Mouse (Mus musculus): ENCODE results near the gene L1td1. TPM values are rescaled to one million over a fixed set of nuclear protein-coding genes. Genes with fewer than 3 reads are reported as not detected.

The L1td1 gene
- polyA plus RNA-seq, 1 experiment, result not detected

DNA sequence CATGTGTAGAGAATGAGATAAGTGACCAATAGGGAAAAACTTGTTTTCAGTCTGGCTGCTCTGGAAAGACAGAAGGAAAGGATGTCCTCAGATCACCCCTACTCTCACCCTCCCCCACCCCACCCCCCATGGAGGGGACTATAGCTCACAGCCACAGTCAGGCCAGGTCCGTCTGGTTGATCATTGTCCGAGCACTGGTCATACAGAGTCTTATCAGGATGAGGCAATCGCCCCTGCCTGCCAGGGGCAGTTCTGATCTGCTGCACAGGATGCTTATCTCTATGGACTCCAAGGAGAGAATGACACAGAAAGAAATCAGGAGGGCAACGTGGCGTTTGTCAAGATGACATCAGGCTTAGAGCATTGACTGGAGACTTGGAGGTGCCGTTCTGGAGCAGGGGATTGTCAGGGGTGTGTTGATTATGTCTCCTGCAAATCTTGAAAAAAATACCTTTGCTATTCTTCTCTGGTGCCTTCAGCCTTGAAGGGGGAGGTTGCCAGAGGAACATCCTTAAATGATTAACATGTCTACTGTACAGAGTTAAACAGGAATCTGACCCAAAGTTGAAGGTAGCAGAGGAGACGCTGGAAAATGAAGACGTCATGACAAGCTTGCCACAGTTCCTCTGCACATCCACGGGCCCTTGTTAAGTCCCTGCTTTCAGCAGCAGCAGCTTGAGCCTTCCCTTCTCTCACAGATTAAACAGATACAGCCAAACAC, 32.9 kb upstream of the L1td1 start:
- H3K27ac ChIP-seq (ENCODE audit: control insufficient read depth, insufficient read depth, low read length), result no peak overlapping the region
- H3K36me3 ChIP-seq (ENCODE audit: control insufficient read depth, insufficient read depth, low read length), result 0 out of 2 replicates have a peak, but pooled peaks cover 7% of the 10 kb centered on the region
- DNase-seq, result no peak
- 89% methylated on average over 9 of the region's 9 CpGs for WGBS
- no peaks in the 10 kb centered on the region for H3K4me1 ChIP-seq (replicated peaks; ENCODE audit: control insufficient read depth, insufficient read depth, low read length)
- no peaks in the 10 kb centered on the region for H3K27me3 ChIP-seq (ENCODE audit: control insufficient read depth, insufficient read depth, low read length)
- no peak for TF ChIP-seq CTCF (IDR thresholded peaks at IDR 0.05; ENCODE audit: borderline replicate concordance, control insufficient read depth, extremely low read depth, insufficient read depth, low read length, poor library complexity)
- TF ChIP-seq POLR2A (IDR thresholded peaks at IDR 0.05; ENCODE audit: control insufficient read depth, extremely low read depth, insufficient read depth, low read length, poor library complexity), result no peak
- H3K4me3 ChIP-seq (ENCODE audit: control insufficient read depth, insufficient read depth, low read length), result no peak overlapping the region

GRCm38 (mm10) chr4:98697932-98698331, 28.6 kb upstream of the L1td1 start:
- Histone ChIP-seq H3K4me3 (ENCODE audit: control insufficient read depth, insufficient read depth, low read length) (no peak overlapping the region), H3K27me3 (ENCODE audit: control insufficient read depth, insufficient read depth, low read length) (no peaks in the 10 kb centered on the region), H3K4me1 (replicated peaks; ENCODE audit: control insufficient read depth, insufficient read depth, low read length) (no peaks in the 10 kb centered on the region), H3K27ac (ENCODE audit: control insufficient read depth, insufficient read depth, low read length) (no peak overlapping the region), H3K36me3 (ENCODE audit: control insufficient read depth, insufficient read depth, low read length) (no peaks in the 10 kb centered on the region)
- WGBS, result 94% methylated on average over 4 of the region's 4 CpGs
- TF ChIP-seq POLR2A (IDR thresholded peaks at IDR 0.05; ENCODE audit: control insufficient read depth, extremely low read depth, insufficient read depth, low read length, poor library complexity) (no peak), CTCF (IDR thresholded peaks at IDR 0.05; ENCODE audit: borderline replicate concordance, control insufficient read depth, extremely low read depth, insufficient read depth, low read length, poor library complexity) (no peak)
- no peak for DNase-seq

DNA sequence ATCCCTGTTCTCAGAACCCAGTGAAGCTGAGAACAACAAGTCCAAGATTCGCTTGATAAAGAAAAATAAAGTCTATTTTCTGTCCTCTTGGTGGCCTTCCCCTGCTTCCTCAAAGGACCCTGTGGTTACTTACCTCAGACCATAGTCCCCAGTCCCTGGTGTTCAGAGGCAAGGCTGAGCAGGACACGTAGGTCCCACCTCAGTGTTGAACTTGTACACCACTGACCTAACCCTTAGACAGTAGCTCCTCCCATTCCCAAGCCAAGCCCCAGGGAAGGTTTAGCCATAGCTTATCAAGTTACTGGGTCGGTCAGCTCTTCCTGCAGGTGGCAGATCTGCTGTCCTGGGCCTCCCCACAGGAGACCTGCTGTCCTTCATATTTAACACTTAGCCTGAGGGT, 27.6 kb upstream of the L1td1 start:
- TF ChIP-seq POLR2A (IDR thresholded peaks at IDR 0.05; ENCODE audit: control insufficient read depth, extremely low read depth, insufficient read depth, low read length, poor library complexity) (no peak), CTCF (IDR thresholded peaks at IDR 0.05; ENCODE audit: borderline replicate concordance, control insufficient read depth, extremely low read depth, insufficient read depth, low read length, poor library complexity) (no peak)
- Histone ChIP-seq H3K27ac (ENCODE audit: control insufficient read depth, insufficient read depth, low read length) (no peak overlapping the region), H3K27me3 (ENCODE audit: control insufficient read depth, insufficient read depth, low read length) (no peaks in the 10 kb centered on the region), H3K36me3 (ENCODE audit: control insufficient read depth, insufficient read depth, low read length) (no peaks in the 10 kb centered on the region), H3K4me3 (ENCODE audit: control insufficient read depth, insufficient read depth, low read length) (no peak overlapping the region), H3K4me1 (replicated peaks; ENCODE audit: control insufficient read depth, insufficient read depth, low read length) (no peaks in the 10 kb centered on the region)
- WGBS, result 30% methylated on average over 3 of the region's 3 CpGs
- DNase-seq, result no peak

DNA sequence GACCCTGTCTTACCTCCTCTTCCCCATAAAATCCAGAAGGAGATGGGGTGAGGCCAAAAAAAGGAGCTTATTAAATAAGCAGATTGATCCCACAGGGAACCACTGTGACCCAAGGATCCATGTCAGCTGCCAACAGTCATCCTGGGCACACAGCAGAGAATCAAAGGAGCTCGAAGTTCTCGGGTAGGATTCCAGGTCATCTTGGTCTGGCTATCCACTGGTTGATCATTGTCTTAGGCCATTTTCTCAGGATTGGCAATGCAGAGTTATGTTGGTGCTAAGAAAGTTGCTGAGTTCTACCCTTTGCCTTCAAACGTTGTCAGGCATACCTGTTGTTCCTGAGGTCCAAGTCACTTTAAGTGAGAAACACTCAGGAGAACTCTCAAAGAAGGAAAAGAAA, 26.4 kb upstream of the L1td1 start:
- Histone ChIP-seq H3K4me3 (ENCODE audit: control insufficient read depth, insufficient read depth, low read length) (no peak overlapping the region), H3K4me1 (replicated peaks; ENCODE audit: control insufficient read depth, insufficient read depth, low read length) (no peaks in the 10 kb centered on the region), H3K27me3 (ENCODE audit: control insufficient read depth, insufficient read depth, low read length) (no peaks in the 10 kb centered on the region), H3K27ac (ENCODE audit: control insufficient read depth, insufficient read depth, low read length) (no peak overlapping the region), H3K36me3 (ENCODE audit: control insufficient read depth, insufficient read depth, low read length) (no peaks in the 10 kb centered on the region)
- DNase-seq, result no peak
- WGBS, result 95% methylated on average over 3 of the region's 3 CpGs
- TF ChIP-seq POLR2A (IDR thresholded peaks at IDR 0.05; ENCODE audit: control insufficient read depth, extremely low read depth, insufficient read depth, low read length, poor library complexity) (no peak), CTCF (IDR thresholded peaks at IDR 0.05; ENCODE audit: borderline replicate concordance, control insufficient read depth, extremely low read depth, insufficient read depth, low read length, poor library complexity) (no peak)

DNA sequence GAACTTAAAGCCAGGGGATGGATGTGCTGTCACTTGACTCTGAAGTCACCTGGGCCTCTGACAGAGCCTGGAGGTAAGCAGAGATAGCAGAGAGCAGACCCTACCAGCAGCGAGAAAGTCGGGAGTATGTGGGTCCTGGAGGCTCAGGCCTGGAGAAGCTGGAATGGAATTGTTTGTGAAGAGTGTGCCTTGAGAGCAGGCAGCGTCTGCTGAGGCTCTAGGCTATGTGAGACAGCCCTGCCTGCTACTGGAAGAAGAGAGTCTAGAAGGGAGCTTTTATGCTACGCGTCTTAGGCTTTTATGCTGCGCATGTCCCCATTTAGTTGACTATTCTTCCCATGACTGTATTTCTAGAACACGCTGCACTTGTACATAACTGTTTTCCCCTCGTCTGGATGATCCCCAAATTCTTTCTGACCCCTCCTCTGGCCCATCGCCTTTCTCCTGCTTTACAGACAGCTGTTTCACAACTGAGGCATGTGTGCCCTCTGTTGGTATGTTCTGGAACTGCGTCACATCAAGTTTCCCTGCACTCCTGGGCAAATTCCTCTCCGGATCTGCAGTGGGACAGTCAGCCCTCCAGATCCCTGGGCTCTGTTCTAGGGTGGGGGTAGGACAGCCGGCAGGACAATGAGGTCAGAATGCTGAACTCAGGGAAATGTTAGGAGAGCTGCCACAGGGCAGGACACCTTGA, 24.2 kb upstream of the L1td1 start:
- peak; percentile 50 for DNase-seq
- Histone ChIP-seq H3K36me3 (ENCODE audit: control insufficient read depth, insufficient read depth, low read length) (no peaks in the 10 kb centered on the region), H3K27me3 (ENCODE audit: control insufficient read depth, insufficient read depth, low read length) (no peaks in the 10 kb centered on the region), H3K27ac (ENCODE audit: control insufficient read depth, insufficient read depth, low read length) (no peak overlapping the region), H3K4me1 (replicated peaks; ENCODE audit: control insufficient read depth, insufficient read depth, low read length) (no peaks in the 10 kb centered on the region), H3K4me3 (ENCODE audit: control insufficient read depth, insufficient read depth, low read length) (no peak overlapping the region)
- TF ChIP-seq CTCF (IDR thresholded peaks at IDR 0.05; ENCODE audit: borderline replicate concordance, control insufficient read depth, extremely low read depth, insufficient read depth, low read length, poor library complexity) (peak; percentile 55; the same call in 1 of the 2 replicates), POLR2A (IDR thresholded peaks at IDR 0.05; ENCODE audit: control insufficient read depth, extremely low read depth, insufficient read depth, low read length, poor library complexity) (no peak)
- 48% methylated on average over 12 of the region's 12 CpGs for WGBS

GRCm38 (mm10) chr4:98710891-98711290, 15.6 kb upstream of the L1td1 start:
- TF ChIP-seq CTCF (IDR thresholded peaks at IDR 0.05; ENCODE audit: borderline replicate concordance, control insufficient read depth, extremely low read depth, insufficient read depth, low read length, poor library complexity) (no peak), POLR2A (IDR thresholded peaks at IDR 0.05; ENCODE audit: control insufficient read depth, extremely low read depth, insufficient read depth, low read length, poor library complexity) (no peak)
- no peak for DNase-seq
- 97% methylated on average over 8 of the region's 8 CpGs for WGBS

More at GRCm38 (mm10) chr4:98710891-98711290, 15.6 kb upstream of the L1td1 start:
- Histone ChIP-seq H3K27me3 (ENCODE audit: control insufficient read depth, insufficient read depth, low read length) (no peaks in the 10 kb centered on the region), H3K27ac (ENCODE audit: control insufficient read depth, insufficient read depth, low read length) (no peak overlapping the region), H3K4me1 (replicated peaks; ENCODE audit: control insufficient read depth, insufficient read depth, low read length) (no peaks in the 10 kb centered on the region), H3K4me3 (ENCODE audit: control insufficient read depth, insufficient read depth, low read length) (no peak overlapping the region), H3K36me3 (ENCODE audit: control insufficient read depth, insufficient read depth, low read length) (no peaks in the 10 kb centered on the region)
